Mouse (Mus musculus): ENCODE measurements around the gene Prss54. TPM values are rescaled to one million over a fixed set of nuclear protein-coding genes. Genes with fewer than 3 reads are reported as not detected.
A peak's percentile ranks its signal among the peaks of the same experiment; 100 is the strongest.
"Not testable (repeated sequence)": the region's sequence is repeated elsewhere in the genome, so short reads cannot be mapped to it uniquely, and the experiment has no call there.

Gene Prss54
- not detected in 2 replicates for polyA plus RNA-seq (2016; fragmentation: Nextera tagmentation; extraction: Ambion mirVana)

DNA sequence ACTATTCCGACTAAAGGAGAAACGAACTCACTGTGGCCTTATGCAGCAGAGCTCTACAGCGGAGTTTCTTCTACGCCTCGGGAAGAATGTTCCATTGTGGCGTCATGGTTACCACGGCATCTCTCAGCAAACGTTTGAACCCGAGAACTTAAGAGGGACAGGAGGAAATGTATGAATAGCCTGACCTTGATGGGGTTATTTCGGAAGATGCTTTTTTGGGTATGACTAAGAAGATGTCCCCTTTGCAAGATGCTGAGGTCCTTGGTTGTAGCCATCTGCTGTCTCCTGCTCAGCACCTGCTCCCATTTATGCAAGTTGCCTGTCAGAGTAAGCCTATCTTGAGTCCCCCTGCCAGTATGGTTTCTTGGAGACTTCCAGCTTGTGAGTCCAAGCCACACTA is at the start of gene Prss54:
Prss54 (minus strand) TSS at position 101 of the 400 bp plus-strand sequence.
- no peaks in the 10 kb centered on the region for H3K27me3 ChIP-seq
- WGBS = 90% methylated on average over 10 of the region's 10 CpGs
- no peak within 1 kb of the TSS for H3K9ac ChIP-seq
- no peak within 1 kb of the TSS for H3K4me3 ChIP-seq
- no peaks in the 10 kb centered on the region for H3K4me1 ChIP-seq
- no peaks in the 10 kb centered on the region for H3K36me3 ChIP-seq
- no peak for ATAC-seq (ENCODE audit: insufficient number of reproducible peaks, insufficient read depth, low FRiP score, low TSS enrichment)
- H3K4me2 ChIP-seq (replicated peaks) = no peak within 1 kb of the TSS
- no peaks in the 10 kb centered on the region for H3K9me3 ChIP-seq
- H3K27ac ChIP-seq = no peak within 1 kb of the TSS

DNA sequence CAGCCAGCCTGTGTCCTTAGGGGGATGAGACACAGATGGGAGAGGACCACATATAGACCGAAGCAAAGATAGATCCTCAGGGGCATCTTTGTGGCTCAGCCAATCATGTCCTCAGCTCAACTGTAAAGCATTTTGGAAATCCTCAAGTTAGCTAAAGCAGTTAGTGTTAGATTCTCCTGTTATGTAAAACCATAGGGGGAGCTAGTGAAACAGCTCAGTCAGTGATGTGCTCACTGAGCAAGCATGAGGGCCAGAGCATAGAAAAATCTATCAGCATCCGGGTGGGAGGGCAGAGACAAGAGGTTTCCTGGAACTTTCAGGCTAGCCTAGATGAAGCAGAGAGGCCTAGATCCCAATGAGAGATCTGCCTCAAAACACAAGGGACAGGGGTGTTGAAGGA is 48.7 kb upstream of the Prss54 start:
- H3K27me3 ChIP-seq = no peaks in the 10 kb centered on the region
- no peak overlapping the region for H3K4me2 ChIP-seq (replicated peaks)
- H3K36me3 ChIP-seq = no peaks in the 10 kb centered on the region
- 78% methylated on average over 2 of the region's 2 CpGs for WGBS
- no peaks in the 10 kb centered on the region for H3K4me1 ChIP-seq
- no peak overlapping the region for H3K4me3 ChIP-seq
- no peak for ATAC-seq (ENCODE audit: insufficient number of reproducible peaks, insufficient read depth, low FRiP score, low TSS enrichment)
- H3K9ac ChIP-seq = no peak overlapping the region
- H3K27ac ChIP-seq = no peak overlapping the region
- H3K9me3 ChIP-seq = no peaks in the 10 kb centered on the region

DNA sequence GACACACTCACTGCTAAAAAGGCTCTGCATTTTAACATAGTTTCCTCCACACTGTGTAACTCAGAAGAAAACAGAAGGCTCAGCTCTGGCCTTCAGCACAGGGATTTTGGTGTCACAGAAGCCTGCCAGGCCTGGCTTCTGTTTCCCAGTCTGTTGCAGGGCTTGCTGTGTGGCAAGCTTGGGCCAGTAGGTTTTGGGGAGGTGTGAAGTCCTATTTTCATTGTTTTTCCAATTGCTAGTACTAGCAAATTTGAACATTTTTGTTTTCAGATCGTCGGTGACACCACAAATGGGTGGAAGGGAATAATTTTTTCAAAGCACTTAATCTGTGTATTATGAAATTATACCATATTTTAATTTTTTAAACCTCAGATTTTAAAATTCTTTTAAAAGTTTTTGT is 43.9 kb upstream of the Prss54 start:
- Histone ChIP-seq H3K27me3 (no peaks in the 10 kb centered on the region), H3K4me1 (no peaks in the 10 kb centered on the region), H3K36me3 (no peaks in the 10 kb centered on the region), H3K27ac (no peak overlapping the region), H3K9me3 (no peaks in the 10 kb centered on the region), H3K4me3 (no peak overlapping the region), H3K9ac (no peak overlapping the region), H3K4me2 (replicated peaks) (no peak overlapping the region)
- 85% methylated on average over 2 of the region's 2 CpGs for WGBS
- no peak for ATAC-seq (ENCODE audit: insufficient number of reproducible peaks, insufficient read depth, low FRiP score, low TSS enrichment)

DNA sequence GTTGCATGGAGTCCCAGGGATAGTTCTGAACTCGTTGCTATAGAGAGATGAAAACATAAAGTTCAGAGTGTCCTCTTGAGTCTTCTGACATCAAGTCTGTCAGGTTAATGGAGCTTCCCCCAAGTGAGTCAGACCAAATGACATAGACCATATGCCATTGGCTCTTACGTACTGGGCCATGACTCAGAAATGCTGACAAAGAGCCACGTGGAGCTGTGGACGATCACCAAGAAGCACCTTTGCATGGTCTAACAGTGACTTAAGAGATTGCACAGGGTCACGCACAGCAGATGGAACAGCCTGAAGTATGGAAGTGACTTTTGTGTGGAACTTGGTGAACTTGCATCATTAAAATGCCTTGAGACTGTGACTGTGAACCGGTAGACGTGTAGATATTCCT is 40.2 kb upstream of the Prss54 start:
- no peak for ATAC-seq (ENCODE audit: insufficient number of reproducible peaks, insufficient read depth, low FRiP score, low TSS enrichment)
- H3K9ac ChIP-seq = no peak overlapping the region
- no peaks in the 10 kb centered on the region for H3K9me3 ChIP-seq
- H3K36me3 ChIP-seq = no peaks in the 10 kb centered on the region
- 91% methylated on average over 7 of the region's 7 CpGs for WGBS
- peaks cover 6% of the 10 kb centered on the region; the same call in 1 of the 2 replicates for H3K4me1 ChIP-seq
- H3K4me2 ChIP-seq (replicated peaks) = no peak overlapping the region
- no peak overlapping the region for H3K4me3 ChIP-seq
- H3K27me3 ChIP-seq = no peaks in the 10 kb centered on the region
- H3K27ac ChIP-seq = no peak overlapping the region

DNA sequence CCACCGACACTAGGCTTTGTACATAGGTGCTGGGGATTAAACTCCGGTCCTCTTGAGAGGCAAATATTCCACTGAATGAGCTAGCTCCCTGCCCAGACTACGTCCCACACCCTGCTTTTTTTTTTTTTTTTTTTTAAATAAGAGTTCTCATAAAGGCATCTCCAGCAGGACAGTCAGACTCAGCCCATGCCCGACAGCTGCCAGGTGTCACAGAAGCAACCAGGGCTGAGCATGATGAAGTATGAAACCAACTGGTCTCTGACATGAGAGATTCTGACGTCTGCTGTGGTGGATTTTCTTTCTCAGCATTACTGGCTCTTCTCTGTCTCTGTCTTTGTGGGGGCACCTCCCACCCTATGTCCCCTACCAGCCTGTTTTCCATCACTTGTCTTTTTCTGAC is 35.6 kb upstream of the Prss54 start:
- no peak overlapping the region for H3K27ac ChIP-seq
- 0 out of 2 replicates have a peak overlapping the region, but pooled peaks have one; percentile 19 for H3K4me2 ChIP-seq (replicated peaks)
- no peak overlapping the region; the same call in 1 of the 2 replicates for H3K9ac ChIP-seq
- ATAC-seq (ENCODE audit: insufficient number of reproducible peaks, insufficient read depth, low FRiP score, low TSS enrichment) = no peak
- no peaks in the 10 kb centered on the region for H3K27me3 ChIP-seq
- no peaks in the 10 kb centered on the region for H3K36me3 ChIP-seq
- no peak overlapping the region for H3K4me3 ChIP-seq
- no peaks in the 10 kb centered on the region for H3K9me3 ChIP-seq
- 69% methylated on average over 5 of the region's 5 CpGs for WGBS
- peaks cover 6% of the 10 kb centered on the region; the same call in 1 of the 2 replicates for H3K4me1 ChIP-seq

DNA sequence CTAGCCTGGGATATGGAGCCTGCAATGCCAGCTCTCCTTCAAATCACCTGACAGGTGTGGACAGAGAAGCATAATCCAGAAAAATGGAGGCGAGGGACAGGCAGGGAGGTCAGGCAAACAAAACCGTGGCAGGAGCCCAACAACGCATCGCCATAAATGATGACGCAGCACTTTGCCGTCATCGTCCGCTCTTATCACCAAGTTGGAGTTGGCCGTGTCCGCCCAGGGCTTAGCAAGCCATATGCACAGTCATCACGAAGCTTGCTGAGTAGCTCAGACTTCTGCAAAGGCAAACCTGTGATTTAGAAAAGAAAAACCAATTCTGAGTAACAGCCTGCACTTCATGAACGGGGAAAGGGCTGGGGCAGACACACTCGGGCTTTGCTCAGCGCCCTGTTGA is 34.6 kb upstream of the Prss54 start:
- no peaks in the 10 kb centered on the region for H3K9me3 ChIP-seq
- H3K27ac ChIP-seq = no peak overlapping the region
- no peak overlapping the region for H3K4me2 ChIP-seq (replicated peaks)
- no peaks in the 10 kb centered on the region for H3K36me3 ChIP-seq
- H3K4me3 ChIP-seq = no peak overlapping the region
- H3K4me1 ChIP-seq = peaks cover 6% of the 10 kb centered on the region; the same call in 1 of the 2 replicates
- 89% methylated on average over 14 of the region's 14 CpGs for WGBS
- H3K9ac ChIP-seq = no peak overlapping the region
- H3K27me3 ChIP-seq = no peaks in the 10 kb centered on the region
- no peak for ATAC-seq (ENCODE audit: insufficient number of reproducible peaks, insufficient read depth, low FRiP score, low TSS enrichment)

DNA sequence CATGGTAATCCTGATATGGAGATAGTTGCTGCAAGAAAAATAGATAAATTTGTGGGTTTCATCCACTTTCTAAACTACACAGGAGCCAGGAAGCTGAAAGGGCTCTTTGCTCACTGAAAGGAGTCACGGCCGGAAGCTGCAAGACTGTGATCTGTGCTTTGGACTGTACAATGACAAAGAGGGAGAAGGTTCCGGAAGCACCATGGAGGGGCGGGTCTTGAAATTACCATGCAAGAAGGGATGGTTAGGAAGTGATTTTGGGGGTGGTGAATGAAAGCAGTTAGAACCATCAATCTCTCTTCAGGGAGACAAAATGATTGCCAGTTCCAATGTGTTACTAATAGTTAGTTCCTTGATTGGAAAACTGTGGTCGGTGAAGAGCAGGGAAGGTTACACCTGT is 33.3 kb upstream of the Prss54 start:
- no peaks in the 10 kb centered on the region for H3K27me3 ChIP-seq
- ATAC-seq (ENCODE audit: insufficient number of reproducible peaks, insufficient read depth, low FRiP score, low TSS enrichment) = no peak

DNA sequence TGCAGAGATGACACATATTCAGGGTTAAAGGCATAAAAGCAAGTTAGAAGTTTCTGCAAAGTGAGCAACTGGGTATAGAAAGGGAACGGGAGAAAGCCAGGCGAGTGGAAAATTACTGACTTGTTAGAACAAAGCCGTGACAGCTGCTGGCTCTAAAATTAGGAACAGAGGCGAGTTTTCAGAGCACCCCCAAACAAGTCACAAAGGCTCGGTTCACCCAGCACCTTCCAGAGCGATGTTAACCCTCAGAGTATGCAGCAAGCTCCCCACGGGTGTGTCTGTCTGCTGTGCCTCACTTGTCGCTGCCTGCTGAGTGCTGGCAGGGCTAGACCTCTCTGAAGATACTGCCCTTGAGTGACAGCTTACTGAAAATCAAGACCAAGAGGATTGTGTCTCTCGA is 31.1 kb upstream of the Prss54 start:
- H3K4me3 ChIP-seq = no peak overlapping the region
- no peak overlapping the region for H3K9ac ChIP-seq
- H3K9me3 ChIP-seq = no peaks in the 10 kb centered on the region
- H3K27me3 ChIP-seq = no peaks in the 10 kb centered on the region
- H3K36me3 ChIP-seq = no peaks in the 10 kb centered on the region
- no peak overlapping the region for H3K27ac ChIP-seq
- ATAC-seq (ENCODE audit: insufficient number of reproducible peaks, insufficient read depth, low FRiP score, low TSS enrichment) = no peak
- WGBS = 49% methylated on average over 9 of the region's 9 CpGs
- H3K4me2 ChIP-seq (replicated peaks) = no peak overlapping the region
- H3K4me1 ChIP-seq = peaks cover 3% of the 10 kb centered on the region; the same call in 1 of the 2 replicates

More for the DNA sequence above, 33.3 kb upstream of the Prss54 start:
- H3K27ac ChIP-seq = no peak overlapping the region
- no peak overlapping the region for H3K4me2 ChIP-seq (replicated peaks)
- H3K9ac ChIP-seq = no peak overlapping the region
- 81% methylated on average over 5 of the region's 5 CpGs for WGBS
- H3K36me3 ChIP-seq = no peaks in the 10 kb centered on the region
- no peaks in the 10 kb centered on the region for H3K9me3 ChIP-seq
- H3K4me1 ChIP-seq = peaks cover 6% of the 10 kb centered on the region; the same call in 1 of the 2 replicates
- no peak overlapping the region for H3K4me3 ChIP-seq

DNA sequence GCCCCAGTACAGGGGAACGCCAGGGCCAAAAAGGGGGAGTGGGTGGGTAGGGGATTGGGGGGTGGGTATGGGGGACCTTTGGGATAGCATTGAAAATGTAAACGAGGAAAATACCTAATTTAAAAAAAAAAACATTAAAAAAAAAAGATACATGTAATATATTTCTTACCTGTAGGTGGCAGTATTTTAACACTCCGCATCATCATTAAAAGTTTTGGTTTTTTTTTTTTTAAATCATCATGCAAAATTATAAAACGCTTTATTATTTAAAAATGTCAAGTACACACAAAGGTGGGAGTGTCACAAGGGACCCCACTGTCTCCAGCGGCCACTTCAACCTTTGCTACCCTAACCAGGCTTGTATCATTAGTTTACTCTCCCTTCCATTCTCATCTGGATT is 30.4 kb upstream of the Prss54 start:
- not testable (repeated sequence) for H3K36me3 ChIP-seq; H3K4me1 ChIP-seq; H3K4me3 ChIP-seq; H3K9me3 ChIP-seq; H3K27me3 ChIP-seq; H3K27ac ChIP-seq; H3K9ac ChIP-seq; ATAC-seq (ENCODE audit: insufficient number of reproducible peaks, insufficient read depth, low FRiP score, low TSS enrichment); H3K4me2 ChIP-seq (replicated peaks)
- WGBS = 19% methylated on average over 4 of the region's 5 CpGs

DNA sequence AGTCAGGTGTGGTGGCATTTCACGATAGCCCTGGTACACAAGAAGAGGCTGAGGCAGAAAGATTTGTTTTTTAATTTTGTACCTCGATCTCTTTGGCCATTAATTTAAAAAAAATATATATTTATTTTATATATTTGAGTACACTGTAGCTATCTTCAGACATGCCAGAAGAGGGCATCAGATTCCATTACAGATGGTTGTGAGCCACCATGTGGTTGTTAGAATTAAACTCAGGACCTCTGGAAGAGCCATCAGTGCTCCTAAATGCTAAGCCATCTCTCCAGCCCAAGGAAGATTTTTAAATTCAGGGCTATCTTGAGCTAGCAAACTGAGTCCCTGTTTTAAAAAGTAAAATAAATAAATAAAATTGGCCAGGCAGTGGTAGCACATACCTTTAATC is 26.0 kb upstream of the Prss54 start:
- H3K9ac ChIP-seq = no peak overlapping the region
- H3K4me2 ChIP-seq (replicated peaks) = no peak overlapping the region
- no peak for ATAC-seq (ENCODE audit: insufficient number of reproducible peaks, insufficient read depth, low FRiP score, low TSS enrichment)
- H3K4me3 ChIP-seq = no peak overlapping the region
- H3K9me3 ChIP-seq = no peaks in the 10 kb centered on the region
- WGBS = 75% methylated on average over 2 of the region's 2 CpGs
- H3K27ac ChIP-seq = no peak overlapping the region
- no peaks in the 10 kb centered on the region; the same call in 1 of the 2 replicates for H3K4me1 ChIP-seq
- H3K36me3 ChIP-seq = no peaks in the 10 kb centered on the region
- H3K27me3 ChIP-seq = no peaks in the 10 kb centered on the region

DNA sequence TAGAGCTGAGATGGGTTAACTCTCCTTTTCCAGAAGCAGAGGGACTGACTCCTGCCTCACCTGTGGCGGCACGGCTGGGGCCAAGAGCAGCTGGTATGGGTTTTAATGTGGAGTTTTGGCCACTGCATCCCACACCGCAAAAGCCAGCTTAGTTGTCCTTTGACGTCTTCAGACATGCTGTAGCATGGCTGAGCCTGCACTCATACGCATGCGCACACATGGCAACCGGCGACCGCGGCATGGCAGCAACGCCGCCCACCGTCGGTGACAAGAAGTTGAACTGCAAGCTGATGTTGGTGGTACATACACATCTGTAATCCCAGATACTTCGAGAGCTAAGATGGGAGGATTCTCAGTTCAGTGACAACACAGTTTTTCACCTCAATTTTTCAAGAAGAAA is 25.2 kb upstream of the Prss54 start:
- no peaks in the 10 kb centered on the region for H3K9me3 ChIP-seq
- H3K4me1 ChIP-seq = peaks cover 6% of the 10 kb centered on the region; the same call in 1 of the 2 replicates
- H3K36me3 ChIP-seq = no peaks in the 10 kb centered on the region
- ATAC-seq (ENCODE audit: insufficient number of reproducible peaks, insufficient read depth, low FRiP score, low TSS enrichment) = no peak
- H3K4me2 ChIP-seq (replicated peaks) = no peak overlapping the region
- no peaks in the 10 kb centered on the region for H3K27me3 ChIP-seq
- H3K4me3 ChIP-seq = no peak overlapping the region
- 70% methylated on average over 15 of the region's 15 CpGs for WGBS
- no peak overlapping the region for H3K27ac ChIP-seq
- no peak overlapping the region for H3K9ac ChIP-seq

DNA sequence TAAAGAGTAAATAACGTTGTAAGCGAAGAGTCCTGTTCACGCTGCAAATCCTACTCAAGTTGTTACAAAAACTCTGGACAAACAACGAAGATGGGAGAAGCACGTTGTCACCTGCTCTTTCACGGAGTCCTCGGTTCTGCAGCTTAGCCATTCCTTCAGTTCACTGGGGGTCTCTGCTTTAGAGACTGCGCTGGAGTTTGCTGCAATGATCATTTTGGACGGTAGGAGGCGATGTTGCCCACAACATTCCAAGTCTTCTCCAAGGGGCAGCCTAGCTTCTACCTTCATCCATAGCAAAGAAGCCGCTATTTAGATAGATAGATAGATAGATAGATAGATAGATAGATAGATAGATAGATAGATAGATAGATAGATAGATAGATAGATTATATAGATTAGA is 23.7 kb upstream of the Prss54 start:
- ATAC-seq (ENCODE audit: insufficient number of reproducible peaks, insufficient read depth, low FRiP score, low TSS enrichment) = no peak
- H3K4me2 ChIP-seq (replicated peaks) = no peak overlapping the region
- no peak overlapping the region for H3K4me3 ChIP-seq
- no peaks in the 10 kb centered on the region for H3K9me3 ChIP-seq
- H3K9ac ChIP-seq = no peak overlapping the region
- WGBS = 10% methylated on average over 11 of the region's 11 CpGs
- no peaks in the 10 kb centered on the region for H3K36me3 ChIP-seq
- H3K4me1 ChIP-seq = peaks cover 6% of the 10 kb centered on the region; the same call in 1 of the 2 replicates
- no peaks in the 10 kb centered on the region for H3K27me3 ChIP-seq
- H3K27ac ChIP-seq = no peak overlapping the region

DNA sequence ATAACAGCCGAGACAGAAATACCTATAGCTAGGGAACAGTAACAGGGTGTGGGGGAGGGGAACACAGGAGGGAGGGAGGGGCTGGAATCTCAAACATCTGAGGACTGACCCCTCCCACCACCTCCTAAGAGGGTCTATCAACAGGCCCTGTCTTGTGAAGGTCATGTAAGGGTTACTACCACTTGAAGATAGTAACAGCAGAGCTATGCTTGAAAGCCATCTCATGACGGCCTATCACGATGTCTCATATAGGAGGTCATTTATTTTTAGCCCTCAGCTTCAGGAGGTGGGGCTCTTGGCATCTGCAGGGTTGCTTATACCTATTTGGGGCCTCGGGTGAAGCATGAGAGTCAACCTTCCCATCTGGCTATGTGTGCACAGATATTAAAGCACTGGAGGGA is 20.7 kb upstream of the Prss54 start:
- Histone ChIP-seq H3K36me3 (no peaks in the 10 kb centered on the region), H3K4me3 (no peak overlapping the region), H3K27ac (no peak overlapping the region), H3K27me3 (no peaks in the 10 kb centered on the region), H3K4me1 (peaks cover 6% of the 10 kb centered on the region; the same call in 1 of the 2 replicates), H3K4me2 (replicated peaks) (no peak overlapping the region), H3K9ac (no peak overlapping the region), H3K9me3 (no peaks in the 10 kb centered on the region)
- 68% methylated on average over 4 of the region's 4 CpGs for WGBS
- ATAC-seq (ENCODE audit: insufficient number of reproducible peaks, insufficient read depth, low FRiP score, low TSS enrichment) = no peak

Data from embryonic facial prominence, embryonic 12.5 days (tissue).